Mouse (Mus musculus): ENCODE data around the gene Nipa1.

DNA sequence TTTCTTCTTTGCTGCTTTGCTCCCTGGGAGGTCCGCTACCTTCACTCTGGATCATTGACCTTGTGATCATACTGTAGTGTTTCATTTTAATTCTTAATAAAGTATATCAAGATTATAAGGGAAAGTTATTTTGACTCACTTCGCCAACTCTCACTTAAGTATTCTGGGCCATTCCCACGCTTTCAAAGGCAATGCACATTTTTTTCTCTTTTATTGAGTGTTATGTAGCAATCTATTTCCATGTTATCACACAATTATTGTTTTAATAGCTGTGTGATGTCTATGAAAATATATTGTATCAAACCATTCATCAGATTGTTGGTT lies at the start of gene Nipa1:
- no peak for TF ChIP-seq CTCF (IDR thresholded peaks at IDR 0.05)
- no peak for TF ChIP-seq EP300 (IDR thresholded peaks at IDR 0.05)
